Mouse (Mus musculus) E14TG2a.4 (cell line): ENCODE data around the gene Gba2.

Source experiments
- CTCF ChIP-seq: conservative IDR thresholded peaks from 2 replicates; pipeline ENCODE4 v1.5.1; 2014; ENCODE audit warnings: low read length
- NANOG ChIP-seq: IDR thresholded peaks from 2 replicates; pipeline ENCODE4 v1.6.1; 2014; ENCODE audit warnings: borderline replicate concordance, low read length, mixed read lengths
- POU5F1 ChIP-seq: IDR thresholded peaks from 2 replicates; pipeline ENCODE4 v1.6.1; 2014; ENCODE audit warnings: low read length, borderline replicate concordance

DNA sequence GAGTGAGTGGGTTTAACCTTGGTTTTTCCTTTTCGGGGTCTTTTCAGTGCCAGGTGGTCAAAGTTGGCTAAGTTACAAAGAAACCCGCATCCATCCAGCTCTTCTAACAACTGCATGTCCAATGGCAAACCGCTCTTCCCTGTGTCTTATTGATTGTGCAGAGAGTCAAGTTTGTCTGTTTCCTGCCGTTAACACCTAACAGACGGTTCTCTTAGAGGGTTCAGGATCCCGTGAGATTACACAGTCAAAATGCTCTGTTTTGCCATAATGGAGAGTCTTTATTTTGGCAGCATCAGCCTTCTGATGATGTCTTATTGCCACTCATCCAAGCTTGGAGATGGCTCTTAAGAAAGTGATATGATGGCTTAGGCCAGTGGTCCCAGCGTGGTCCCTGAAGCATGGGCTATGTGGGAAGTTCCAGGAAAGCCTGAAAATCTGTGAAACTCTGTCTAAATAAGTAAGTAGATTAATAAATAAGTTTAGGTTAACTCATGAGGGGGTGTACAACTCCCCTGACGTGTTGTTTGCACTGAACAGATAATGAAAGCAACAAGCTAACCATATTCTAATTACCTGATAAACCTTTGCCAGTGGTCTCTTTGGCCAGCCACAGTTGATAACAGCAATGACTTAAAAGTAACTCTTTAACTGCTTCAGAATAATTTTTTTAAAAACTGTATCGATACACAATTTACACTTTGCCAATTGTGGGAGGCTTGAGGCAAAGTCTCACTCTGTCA lies 21.7 kb upstream of the Gba2 start:
- TF ChIP-seq CTCF, result no peak
- TF ChIP-seq NANOG, result no peak
- TF ChIP-seq POU5F1, result no peak
